Mouse (Mus musculus) cerebellum, adult 9-10 months (tissue): ENCODE measurements around the gene Cblc.
"Not testable (repeated sequence)": the region's sequence is repeated elsewhere in the genome, so short reads cannot be mapped to it uniquely, and the experiment has no call there.

Experiments used
- DNase-seq: peaks from one replicate; pipeline ENCODE4 v3.0.0; 2022

Gene Cblc

DNA sequence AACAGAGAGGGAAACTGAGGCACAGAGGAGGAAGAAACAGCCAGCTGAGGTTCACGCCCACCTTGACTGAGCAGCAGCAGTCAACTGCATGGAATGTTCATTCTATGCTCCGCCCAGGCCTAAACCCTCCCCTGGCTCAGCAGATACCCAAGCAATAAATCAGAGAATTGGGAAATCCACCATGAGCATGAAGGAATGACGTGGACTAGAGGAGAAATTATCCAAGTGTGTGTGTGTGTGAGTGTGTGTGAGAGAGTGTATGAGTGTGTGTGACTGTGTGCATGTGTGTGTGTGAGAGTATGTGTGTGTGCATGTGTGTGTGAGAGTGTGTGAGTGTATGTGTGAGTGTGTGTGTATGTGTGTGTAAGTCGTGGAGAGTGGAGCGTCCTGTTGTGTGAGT, 21.8 kb upstream of the Cblc start:
- DNase-seq, result no peak

GRCm38 (mm10) chr7:19817382-19818105, 20.9 kb upstream of the Cblc start:
- DNase-seq, result no peak

GRCm38 (mm10) chr7:19816224-19816771, 19.7 kb upstream of the Cblc start:
- no peak for DNase-seq

- DNase-seq, result no peak
Measured at GRCm38 (mm10) chr7:19815296-19816223, 19.0 kb upstream of the Cblc start.

- DNase-seq, result no peak
Measured at GRCm38 (mm10) chr7:19813579-19814122, 17.0 kb upstream of the Cblc start.

- no peak for DNase-seq
Measured at GRCm38 (mm10) chr7:19813161-19813560, 16.6 kb upstream of the Cblc start.

GRCm38 (mm10) chr7:19811114-19811513, 14.5 kb upstream of the Cblc start:
- no peak for DNase-seq

DNA sequence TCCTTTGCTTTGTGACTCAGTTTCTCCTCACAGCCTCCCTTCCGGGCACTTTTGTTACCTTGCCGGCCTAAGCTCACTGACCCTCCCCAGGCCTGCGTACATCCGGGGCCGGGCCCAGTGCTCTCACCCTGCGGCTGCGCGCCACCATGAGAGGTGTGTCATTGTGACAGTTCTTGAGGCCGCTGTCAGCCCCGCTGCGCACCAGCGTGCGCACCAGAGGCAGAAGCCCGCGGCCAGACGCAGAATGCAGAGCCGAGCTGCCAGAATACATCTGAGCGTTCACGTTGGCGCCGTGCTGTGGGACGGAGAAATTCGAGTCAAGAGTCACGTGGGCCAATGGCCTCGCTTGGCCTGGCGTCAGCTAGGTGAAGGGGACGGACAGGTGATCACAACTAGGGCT, 12.8 kb upstream of the Cblc start:
- no peak for DNase-seq

GRCm38 (mm10) chr7:19806356-19806969, 9.9 kb upstream of the Cblc start:
- no peak for DNase-seq

DNA sequence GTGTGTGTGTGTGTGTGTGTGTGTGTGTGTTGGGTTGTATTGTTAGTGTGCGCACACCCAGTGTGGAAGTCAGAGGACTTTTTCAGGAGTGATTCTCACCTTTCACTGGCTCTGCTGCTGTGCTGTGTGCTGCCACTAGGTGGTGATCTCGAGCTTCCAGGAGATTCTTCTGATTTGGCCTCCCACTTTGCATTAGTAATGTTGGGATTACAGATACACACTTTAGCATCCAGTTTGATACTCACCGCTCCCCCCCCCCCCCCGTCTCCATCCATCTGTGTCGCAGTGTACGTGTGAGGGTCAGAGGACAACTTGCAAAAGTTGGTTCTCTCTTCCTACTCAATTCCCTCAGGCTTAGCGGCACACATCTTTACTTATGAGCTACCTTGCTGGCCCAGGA, 6.4 kb upstream of the Cblc start:
- peak; percentile 30 for DNase-seq

- no peak for DNase-seq
Measured at GRCm38 (mm10) chr7:19800764-19801163, 4.2 kb upstream of the Cblc start.

DNA sequence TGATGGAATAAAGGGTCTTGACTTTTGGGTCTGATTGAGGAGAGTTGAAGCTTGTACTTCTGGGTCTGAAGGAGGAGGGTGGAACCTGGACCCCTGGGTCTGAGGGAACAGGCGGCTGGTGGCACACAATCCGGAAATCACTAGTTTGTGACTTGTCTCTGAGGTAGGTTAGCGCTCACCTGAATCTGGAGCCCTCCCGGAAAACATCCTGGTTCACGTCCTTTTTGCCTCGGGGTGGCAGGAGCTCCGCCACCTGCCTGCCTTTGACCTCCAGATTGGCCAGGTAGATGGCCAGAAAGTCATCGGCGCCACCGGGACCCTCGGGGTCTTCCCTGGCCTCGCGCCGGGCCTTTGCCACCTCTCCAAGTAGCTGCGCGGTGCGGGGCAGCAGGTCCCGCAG, 355 bp downstream of the Cblc start:
- DNase-seq, result no peak

DNA sequence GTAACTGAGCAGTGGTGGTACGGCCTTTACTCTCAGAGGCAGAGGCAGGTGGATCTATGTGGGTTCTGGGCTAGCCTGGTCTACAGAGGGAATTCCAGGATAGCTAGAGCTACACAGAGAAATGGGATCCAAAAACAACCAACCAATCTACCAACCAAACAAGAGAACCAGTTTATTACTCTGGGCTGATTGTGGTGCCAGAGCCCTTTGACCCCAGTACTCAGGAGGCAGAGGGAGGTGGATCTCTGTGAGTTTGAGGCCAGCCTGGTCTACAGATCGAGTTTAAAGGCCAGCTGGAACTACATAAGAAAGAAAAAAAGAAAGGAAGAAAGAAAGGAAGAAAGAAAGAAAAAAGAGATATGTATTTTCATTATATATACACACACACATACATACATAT, 1.4 kb downstream of the Cblc start:
- no peak for DNase-seq

- DNase-seq, result no peak
Measured at GRCm38 (mm10) chr7:19792701-19793630, 3.6 kb downstream of the Cblc start.

- DNase-seq, result not testable (repeated sequence)
Measured at GRCm38 (mm10) chr7:19791504-19791903, 5.1 kb downstream of the Cblc start.

GRCm38 (mm10) chr7:19789904-19790347, 6.7 kb downstream of the Cblc start:
- DNase-seq, result peak; percentile 77

- DNase-seq, result no peak
Measured at GRCm38 (mm10) chr7:19785874-19786458, 10.6 kb downstream of the Cblc start.

DNA sequence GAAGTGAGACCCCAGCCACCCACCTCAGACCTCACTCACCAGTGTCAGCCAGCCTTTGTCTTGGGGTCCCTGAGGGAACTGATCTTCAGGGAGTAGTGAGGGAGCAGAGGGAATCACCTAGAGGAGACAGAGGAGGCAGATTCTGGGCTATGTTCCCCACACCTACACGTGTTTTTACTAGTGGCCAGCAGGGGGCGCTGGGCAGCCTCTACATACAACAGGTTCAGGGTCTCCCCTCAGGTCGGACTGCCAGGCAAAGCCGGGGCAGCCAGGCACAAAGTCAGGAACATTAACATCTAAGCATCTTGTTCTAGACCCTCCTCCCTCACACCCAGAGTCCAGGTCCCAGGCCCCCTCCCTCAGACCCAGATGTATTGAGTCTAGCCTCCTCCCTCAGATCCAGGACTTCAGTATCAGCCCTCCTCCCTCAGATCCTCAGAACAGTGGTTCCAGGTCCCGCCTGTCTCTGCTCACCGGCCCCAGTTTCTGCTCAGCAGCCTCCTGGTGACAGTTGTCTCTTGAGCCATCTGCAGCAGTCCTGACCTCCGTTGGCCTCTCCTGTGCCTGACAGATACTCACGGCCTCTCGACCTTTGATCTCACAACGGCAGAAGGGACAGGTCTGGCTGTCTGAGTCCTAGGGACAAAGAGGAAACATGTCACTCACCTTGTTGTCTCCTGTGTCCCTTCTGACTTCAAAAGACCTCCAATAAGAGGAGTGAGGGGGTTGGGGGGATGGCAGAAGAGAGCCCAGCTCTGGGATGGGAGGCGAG, 11.7 kb downstream of the Cblc start:
- DNase-seq, result no peak

- DNase-seq, result no peak
Measured at GRCm38 (mm10) chr7:19783630-19784029, 13.0 kb downstream of the Cblc start.

DNA sequence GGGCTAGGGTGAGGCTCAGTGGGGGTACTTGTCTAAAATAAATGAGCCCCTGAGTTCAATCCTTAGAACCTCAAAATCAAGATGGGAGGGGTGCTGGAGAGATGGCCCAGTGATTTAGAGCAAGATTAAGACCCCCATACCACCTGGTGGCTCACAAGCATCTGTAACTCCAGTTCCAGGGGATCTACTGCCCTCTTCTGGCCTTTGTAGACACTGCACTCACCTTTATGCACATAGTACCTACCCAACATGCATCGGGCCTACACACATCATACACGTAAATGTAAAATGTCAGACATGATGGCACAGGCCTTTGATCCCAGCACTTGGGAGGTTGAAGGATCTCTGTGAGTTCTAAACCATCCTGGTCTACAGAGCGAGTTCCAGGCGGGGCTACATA, 14.0 kb downstream of the Cblc start:
- DNase-seq, result no peak

DNA sequence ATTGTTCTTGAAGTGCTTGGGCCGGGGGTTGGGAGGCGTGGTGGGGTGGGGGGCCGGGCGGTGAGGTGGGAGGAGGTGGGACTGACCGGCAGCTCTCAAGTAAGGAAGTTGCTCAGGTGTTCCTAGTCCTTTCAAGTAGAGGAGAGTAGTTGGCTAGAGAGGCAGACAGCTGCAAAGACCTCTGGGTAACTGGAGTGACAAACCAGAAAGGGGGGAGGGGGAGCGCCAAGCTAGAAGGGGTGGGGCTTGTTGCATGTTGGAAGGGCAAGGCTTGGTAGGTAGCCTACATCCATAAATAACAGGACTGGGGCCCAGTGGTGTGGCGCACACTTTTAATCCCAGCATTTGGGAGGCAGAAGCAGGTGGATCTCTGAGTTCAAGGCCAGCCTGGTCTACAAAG, 14.9 kb downstream of the Cblc start:
- DNase-seq, result no peak
